Mouse (Mus musculus): ENCODE measurements around the gene Npas1.

Gene Npas1

DNA sequence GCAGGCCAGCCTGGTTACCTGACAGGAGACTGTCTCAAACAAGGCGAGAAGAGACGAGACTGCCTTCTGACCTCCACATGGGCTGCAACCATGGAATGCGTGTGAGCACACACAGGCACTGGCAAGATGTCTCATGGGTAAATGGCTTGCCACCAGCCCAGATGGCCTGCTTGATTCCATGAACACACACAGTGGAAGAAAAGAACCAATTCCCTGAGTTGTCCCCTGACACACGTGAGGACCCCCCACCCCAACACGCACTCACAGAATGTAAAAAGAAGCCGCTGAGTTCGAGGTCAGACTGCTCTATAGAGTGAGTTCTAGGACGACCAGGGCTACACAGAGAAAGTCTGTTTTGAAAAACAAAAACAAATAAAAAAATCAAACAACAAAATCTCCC, at the start of gene Npas1:
Gene Npas1 (minus strand): TSS at position 101 of the 400 bp plus-strand sequence.
- no peak for DNase-seq

DNA sequence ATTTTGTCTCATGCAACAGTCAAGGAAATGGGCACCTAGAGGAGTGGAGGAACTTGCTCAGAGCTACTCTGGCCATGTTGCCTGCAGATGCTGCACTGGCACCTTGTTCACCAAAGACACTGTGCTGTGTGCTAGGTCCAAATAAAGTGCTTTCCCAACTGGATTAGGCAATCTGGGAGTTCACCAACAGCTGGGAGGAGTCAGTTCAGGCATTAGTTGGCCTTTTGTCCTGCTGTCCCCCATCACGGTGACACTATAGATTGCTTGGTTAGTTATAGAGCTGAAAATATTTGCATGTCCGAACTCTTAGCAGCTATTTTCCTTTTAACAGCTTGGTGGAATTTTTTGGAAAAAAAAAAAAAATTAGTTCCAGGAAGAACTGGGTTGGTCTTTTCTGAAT, 48.5 kb upstream of the Npas1 start:
- DNase-seq: peak; percentile 10 to 36

DNA sequence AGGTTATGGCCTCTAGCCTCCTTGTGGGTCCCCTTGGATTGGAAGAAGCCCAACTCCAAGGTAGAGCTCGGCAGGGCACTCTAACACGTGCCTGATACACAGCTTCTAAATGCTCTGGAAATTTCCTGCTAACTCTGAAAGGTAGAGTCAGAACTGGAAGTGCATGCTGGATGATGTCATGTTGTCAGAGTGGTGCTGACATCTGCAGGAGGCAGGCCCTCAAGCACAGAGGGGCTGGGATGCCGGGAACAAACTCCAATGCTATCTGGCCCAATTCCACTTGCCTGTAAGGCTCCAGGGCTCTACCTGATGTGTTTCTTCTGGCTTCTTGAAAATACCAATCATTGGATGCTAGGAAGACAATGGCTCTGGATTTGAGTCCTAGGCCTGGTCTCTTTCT, 47.9 kb upstream of the Npas1 start:
- peak in 1 of 2 experiments; percentile 12 for DNase-seq

DNA sequence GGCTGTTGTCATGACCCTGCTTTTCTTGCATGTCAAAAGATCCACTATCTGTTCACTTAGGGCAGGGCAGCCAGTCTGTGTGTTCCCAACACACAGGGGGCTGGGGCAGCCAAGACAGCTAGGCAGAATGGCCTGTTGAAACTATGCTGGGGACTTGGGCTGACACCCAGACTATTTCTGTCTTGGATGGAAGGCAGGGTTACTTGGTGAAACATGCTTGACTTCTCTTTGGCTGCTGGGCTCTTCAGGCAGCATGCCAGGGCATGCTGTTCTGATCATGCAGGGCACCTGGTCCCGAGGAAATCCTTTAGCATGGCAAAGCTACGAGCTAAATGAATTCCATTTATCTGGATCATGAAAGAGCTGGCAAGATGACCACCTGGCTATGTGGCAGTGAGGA, 46.8 kb upstream of the Npas1 start:
- peak in 1 of 2 experiments; percentile 16 for DNase-seq

DNA sequence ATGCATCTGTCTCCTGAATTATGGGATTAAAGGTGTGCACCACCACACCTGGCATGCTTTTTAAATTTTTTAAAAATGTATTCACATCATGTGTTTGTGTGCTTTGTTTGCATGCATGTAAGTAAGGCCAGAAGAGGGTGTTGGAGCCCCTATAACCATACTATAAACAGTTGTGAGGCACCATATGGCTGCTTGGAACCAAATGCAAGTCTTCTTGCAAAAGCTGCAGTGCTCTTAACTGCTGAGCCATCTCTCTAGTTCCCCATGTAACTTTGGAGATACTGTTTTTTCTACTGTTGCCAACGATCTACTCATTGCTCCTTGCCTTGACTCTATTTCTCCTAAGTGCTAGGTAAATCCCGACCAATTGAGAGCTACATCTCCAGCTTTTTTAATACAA, 41.8 kb upstream of the Npas1 start:
- DNase-seq: no peak

DNA sequence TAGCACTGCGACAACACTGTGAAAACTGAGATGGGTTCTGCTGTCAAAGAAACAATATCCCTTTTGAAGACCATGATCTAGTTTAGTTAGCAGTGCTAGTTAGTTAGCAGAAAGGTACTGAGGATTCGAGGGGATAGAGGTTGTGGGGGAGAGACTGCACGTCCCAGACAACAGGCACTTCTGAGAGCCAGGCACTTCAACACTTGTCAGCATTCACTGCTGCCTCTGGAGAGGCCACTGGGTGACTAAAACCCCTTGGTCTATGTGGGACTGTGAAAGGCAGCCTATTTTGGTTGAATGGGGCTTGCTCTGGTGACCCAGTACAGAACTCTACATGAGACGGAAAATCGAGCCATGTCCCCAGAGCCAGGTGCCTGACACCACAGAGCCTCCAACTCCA, 39.7 kb upstream of the Npas1 start:
- DNase-seq: no peak

DNA sequence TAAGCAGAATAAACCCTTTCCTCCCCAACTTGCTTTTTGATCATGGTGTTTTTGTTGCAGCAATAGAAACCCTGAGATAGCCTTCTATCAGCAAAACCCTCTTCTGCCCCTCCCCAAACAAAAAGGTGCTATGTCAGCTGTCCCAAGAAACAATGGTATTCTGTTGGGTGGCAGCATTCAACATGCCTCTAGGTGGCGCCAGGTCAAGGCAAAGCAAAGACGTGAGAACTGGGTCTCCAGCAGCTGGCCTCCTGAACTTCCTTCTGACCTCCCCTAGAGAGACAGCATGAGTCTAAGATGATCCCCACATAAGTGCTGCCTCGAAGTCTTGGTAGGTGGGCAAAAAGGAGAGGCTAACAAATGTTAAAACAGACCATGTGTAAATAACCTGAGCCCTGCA, 29.8 kb upstream of the Npas1 start:
- peak; percentile 60 to 72 for DNase-seq

DNA sequence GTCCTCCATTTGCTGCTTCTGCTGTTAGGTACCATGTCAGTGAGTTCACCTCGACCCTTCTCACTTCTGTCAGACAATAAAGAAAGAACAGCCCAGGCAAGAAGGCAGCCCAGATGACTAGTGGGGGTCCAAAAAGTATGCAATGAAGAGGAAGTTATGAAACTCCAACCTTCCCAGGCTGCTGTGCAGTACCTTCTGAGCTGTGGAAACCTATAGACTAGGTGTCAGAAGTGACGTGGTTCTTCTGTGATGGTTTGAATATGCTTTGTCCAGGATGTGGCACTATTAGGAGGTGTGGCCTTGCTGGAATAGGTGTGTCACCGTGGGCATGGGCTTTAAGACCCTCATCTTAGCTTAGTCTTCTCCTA, 27.7 kb upstream of the Npas1 start:
- DNase-seq: no peak

DNA sequence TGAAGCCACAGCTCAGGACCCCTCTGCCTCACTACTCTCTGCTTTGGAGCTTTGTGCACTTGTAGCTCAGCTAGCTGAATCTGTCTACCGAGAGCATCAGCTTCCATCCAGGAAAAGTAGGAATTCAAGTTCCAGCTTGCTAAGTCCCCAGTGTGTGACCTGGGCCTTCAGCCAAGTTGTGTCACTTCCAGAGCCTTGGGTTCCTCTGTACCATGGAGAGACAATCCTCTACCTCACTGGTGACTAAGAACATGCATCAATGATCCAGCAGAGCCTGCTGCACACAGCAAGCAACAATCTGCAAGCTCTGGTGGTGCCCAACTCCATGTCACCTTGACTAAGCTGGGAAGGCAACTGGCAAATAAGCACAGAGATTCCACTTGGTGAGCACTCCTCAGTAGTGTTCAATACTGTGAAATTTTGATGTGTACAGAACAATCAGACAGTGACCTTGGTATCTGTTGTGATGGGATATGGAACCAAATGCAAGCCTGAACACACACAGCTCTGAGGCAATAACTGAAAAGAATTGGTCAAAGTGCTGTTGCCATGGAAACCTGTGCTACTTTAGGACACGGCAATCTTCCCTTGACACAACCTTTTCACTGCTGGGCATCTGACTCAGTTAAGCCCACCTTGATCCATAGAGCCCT, 27.2 kb upstream of the Npas1 start:
- no peak for DNase-seq

DNA sequence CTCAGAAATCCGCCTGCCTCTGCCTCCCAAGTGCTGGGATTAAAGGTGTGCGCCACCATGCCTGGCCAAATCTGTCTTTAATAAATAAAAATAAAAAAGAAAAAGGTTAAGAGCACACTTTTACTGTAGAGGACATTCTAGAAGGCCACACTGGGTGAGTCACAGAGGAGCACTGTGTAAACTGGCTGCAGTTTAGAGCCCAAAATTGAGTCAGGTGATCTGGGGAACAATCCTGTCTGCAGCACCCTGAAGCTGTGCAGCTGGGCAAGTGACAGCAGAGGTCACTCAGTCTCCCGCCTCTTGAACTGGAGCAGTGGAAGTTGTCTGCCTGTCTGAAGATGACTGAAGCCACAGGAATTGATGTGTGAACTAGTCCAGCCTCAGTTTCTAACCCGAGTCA, 24.0 kb upstream of the Npas1 start:
- DNase-seq: no peak

DNA sequence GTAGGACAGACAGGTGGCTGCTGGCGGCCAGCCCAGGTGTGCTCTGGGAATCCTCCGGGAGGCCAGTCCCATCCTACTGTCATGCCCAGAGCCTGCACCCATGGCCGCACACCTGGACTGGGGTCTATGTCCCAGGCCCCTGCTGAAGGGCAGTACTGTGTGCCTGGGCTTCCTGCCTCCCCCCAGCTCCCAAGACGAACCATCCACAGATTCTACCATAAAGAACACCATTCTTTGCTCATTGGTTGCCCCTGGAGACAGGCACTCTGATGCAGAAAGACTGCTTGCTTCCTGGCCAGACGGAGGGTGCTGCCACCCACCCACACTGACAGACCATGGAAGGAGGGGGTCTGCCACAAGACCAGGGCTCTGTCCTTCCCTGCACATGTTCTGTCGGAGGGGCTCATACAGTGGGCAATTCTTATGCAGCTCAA, 22.2 kb upstream of the Npas1 start:
- no peak for DNase-seq

DNA sequence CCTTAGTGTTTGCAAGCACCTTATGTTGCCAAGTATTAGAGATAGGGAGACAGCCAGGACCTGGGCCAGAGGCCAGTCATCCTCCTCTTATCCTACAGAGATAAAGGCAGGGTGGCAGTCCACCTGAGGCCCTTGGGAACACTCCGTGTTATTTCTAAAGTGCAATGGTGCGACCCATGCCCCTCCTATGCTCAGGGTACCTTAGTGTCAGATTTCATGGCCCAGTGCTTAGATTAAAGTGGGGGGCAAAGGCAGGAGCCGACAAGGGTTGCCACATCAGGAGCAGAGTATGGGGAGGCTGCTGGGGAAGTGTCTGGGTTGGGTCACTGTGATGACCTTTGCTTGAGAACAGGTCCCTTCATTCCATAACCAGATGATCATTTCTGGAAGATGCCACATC, 18.7 kb upstream of the Npas1 start:
- no peak for DNase-seq

DNA sequence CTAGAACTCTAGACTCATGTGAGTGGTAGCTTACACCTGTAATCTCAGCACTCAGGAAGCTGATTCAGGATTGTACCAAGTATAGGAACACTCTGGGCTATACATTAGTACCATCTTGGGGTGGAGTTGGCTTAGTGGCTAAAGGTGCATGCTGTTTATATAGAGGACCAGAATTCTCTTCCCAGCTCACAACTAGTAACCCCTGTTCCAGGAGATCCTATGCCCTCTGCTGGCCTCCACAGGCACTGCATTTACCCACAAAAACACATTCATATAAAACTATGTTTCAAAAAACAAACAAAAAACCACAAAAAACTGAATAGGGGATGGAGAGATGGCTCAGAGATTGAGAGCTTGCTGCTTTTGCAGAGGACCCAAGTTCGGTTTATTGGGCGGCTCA, 15.8 kb upstream of the Npas1 start:
- DNase-seq: peak in 1 of 2 experiments; percentile 20

DNA sequence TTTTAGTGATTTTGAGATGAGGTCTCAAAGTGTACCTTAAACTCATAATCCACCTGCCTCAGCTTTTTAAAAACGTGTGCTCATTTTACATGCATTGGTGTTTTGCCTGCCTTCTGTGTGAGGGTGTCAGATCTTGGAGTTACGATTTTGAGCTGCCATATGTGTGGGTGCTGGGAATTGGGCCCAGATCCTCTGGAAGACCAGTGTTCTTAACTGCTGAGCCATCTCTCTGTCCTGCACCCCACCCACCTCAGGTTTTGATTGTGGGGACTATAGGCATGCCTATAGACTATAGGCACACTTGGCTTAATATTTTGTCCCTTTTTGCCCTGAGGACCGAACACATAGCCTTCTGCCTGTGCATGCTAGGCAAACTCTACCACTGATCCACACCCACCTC, 14.7 kb upstream of the Npas1 start:
- no peak for DNase-seq

DNA sequence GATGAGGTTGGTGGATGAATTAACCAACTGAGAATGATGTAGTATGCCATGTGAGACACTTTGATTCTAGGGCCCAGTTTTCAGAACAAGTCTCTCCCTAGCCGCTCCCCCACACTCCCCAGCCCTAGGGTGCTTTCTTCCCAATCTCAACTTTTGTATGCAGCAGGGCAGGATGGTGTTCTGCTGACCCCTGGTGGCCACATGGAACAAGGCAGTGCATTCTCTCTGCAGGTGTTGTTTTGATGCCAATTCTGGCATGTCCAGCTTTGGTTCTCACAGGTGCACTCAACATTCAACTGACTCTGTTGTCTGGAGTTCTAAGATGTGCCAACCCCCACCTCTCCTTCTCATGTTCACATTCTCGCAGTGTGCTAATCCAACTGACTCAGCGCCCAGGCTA, 14.2 kb upstream of the Npas1 start:
- peak; percentile 52 to 62 for DNase-seq

DNA sequence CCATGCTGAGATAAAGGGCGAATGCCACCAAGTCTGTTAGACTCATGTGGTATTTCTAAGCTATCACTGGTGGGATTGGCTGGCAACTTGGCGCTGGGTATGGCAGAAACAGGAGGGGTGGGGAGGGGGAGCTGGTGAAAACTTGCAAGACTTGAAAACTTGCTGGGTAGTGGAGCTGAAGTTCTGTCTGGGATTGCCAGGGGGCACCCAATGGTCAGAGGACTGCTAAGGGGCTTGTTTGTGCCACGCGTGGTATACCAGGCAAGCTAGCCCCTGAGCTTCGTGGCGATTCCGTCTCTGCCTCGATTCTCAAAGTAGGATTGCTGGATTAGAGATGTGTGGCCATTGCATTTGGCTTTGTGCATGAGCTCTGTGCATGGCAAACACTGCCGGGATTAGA, 12.4 kb upstream of the Npas1 start:
- DNase-seq: peak in 1 of 2 experiments; percentile 10

DNA sequence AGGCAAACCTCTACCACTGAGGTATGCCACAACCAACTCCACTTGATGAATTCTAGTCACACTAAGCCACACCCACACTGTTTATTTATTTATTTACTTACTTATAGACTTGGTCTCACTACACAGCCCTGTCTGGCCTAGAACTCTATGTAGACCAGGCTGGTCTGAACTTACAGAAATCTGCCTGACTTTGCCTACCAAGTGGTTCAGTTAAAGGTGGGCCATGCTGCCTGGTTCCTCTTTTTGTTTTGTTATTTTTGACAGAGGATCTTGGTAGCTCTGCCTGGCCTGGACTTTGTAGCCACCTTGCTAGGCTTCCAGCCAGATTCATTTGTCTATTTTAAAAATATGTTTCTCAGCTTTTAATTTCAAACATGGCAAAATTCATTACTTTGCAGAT, 11.3 kb upstream of the Npas1 start:
- no peak for DNase-seq

DNA sequence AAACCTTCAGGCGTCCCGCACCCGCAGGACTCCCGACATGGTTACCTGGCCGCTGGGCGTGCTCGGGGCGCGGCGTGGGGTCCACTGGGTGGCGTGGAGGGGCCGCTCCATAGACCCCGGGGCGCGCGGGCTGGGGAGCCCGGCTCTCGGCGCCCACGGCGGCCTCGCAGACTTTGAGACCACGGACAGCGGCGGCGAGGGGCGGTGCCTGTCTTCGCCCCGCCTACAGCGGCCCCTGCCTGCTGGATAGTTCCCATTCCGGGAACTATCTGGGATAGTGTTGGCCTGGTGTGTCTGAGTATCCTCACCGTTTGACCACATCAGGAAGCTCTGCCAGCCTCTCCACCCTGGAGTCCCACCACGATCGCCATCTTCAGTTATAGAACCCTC, 933 bp downstream of the Npas1 start:
- DNase-seq: no peak

DNA sequence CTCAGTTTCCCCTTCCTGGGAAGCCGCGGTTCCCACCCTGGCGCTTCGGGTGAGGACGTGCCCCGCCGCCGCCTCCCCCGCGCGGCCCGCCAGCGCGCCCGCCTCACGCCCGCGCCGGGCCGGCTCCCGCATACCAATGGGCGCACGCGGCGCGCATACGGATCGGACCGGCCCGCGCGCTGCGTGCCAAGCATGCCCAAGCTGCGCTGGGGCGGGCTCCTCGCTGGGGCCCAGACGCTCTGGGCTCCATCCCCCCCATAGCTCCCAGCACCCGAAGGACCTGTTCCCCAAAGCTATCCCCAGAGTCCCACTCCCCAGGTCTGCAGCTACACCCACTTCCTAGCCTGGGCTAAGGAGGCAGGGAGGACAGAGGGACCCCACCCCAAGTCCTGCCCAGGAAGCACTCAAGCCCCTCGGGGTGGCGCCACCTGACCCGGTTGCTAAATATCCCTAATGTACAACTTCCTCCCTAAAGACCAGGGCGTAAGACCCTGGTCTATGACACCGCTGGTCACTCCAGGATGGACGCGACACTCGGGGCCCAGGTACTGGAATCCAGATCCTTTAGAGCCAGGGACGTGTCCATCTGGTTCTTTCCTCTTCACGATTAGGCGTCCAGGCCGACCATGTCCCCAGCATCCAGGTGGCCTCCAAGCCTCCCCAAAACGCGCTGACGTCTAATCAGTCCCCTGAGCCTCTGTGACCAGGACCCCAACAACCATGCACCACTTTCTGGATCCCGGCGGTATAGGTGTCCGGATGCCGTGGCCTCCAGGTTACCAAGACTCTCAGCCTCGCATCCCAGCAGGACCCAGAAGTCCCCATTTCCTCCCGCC, 1.5 kb downstream of the Npas1 start:
- DNase-seq: no peak

DNA sequence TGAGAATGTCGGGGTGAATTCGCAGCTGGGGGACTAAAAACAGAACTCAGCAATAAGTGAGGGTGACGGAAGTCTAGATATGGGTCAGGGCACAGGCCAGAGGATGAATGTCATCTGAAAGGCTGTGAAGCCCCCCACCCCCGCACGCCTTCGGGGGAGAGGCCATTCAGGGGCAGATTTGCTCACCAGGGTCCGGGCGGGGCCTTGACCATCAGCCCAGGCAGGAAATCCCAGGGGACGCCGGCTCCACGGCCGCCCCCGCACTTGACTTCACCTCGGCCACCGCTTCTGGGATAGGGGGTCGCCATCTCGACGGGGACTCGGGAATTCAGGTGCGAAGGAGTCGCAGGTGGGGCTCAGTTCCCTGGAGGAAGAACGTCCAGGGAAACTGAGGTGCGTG, 2.2 kb downstream of the Npas1 start:
- no peak for DNase-seq

DNA sequence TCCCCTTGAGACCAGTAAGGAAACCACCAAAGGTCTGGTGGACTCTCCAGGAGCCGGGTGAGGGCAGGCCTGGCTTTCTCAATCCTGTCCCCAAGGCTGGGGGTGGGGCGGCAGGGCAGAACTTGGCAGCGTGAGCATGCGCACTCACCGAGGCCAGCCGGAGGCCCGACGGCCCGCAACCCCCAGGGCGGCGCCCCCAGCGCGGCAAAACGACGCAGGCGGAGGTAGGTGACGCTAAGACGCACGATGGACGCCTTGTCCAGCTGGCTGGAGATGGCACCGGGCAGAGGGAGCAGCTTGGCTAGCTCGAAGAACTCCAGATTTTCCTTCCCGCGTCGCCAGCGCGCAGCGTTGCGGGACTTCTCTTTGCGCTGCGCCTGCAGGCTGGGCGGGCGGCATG, 3.1 kb downstream of the Npas1 start:
- peak in 1 of 2 experiments; percentile 36 for DNase-seq

DNA sequence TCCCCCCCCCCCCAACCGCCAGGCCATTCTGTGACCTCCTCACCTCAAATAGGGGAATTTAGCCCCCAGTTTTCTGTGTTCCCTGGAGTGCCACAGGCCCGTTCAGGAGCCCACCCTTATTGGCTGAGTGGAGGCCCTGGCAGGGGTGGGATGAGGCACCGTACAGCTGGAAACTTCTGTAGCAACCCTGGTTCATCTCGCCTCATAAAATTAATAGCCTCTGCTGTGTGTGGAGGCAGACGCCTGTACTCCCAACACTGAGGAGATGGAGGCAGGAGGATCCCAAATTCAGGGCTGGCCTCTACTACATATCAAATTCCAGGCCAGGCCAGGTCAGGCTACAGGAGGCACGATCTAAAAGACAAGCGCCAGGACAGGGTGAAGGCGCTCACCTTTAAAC, 3.7 kb downstream of the Npas1 start:
- DNase-seq: no peak

DNA sequence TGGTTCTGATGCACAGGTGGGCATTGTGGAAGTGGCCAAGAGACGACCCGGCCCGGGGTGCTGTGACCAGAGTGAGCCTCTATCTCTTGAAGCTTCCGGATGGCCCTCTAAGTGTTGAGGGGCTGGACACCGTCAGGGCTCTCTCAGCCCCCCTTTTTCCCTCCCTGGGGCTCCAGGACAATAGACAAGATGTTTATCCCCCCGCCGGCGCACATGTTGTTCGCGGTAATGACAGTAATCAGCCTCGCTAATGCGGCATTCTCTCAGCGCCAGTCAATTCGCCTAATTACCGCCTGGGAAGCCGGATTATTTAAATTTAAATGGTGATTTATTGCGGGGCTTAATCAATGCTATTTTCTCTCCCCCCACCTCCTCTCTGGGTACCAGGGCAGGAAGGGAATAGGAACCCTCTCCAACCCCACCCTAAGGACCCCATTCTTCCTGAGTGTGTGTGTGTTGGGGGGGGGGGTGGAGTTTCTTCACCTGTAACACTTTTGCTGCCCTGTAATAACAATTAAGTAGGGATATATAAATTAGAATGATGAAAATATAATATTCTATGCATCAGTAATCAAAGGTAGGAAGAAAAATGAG, 5.3 kb downstream of the Npas1 start:
- DNase-seq: no peak

DNA sequence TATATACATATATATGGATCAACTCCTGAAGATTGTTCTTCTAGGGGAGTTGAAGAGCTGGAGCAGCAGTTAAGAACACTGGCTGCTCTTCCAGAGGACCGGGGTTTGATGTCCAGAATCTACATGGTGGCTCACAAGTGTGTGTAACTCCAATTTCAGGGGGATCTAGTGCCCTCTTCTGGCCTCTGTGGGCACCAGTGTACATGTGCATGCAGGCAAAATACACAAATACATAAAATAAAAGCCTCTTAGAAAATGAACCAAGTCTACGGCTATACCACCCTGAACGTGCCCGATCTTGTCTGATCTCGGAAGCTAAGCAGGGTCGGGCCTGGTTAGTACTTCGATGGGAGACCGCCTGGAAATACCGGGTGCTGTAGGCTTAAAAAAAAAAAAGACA, 6.0 kb downstream of the Npas1 start:
- no peak for DNase-seq

Measured in lung, adult 18-20 months (tissue).